ENCODE assay signal across 10 mouse cellular contexts in the genomic region with DNA sequence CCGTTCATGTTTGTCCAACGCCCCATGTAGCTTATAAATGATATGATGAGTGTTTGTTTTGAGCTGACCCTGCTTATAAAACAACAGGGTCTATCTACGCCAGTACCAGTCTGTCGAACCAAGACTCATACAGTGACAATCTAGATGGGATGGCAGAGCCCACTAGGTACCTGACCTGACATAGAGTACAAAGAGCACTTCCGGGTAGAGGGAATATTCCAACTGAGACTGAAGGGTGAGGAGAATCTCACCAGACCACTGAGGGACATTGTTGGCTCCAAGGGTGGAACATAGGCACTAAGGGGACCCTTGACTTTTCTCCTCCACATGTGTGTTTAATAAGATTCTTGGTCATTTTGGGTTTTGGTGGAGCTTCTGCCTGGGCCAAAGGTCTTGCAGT. TPM values are rescaled to one million over a fixed set of nuclear protein-coding genes. Genes with fewer than 3 reads are reported as not detected.
DNase-seq lines count a peak whose midpoint lies in the region; ATAC-seq and TF ChIP-seq lines count a peak whose summit lies in the region.
"Had no signal": no experiment of that assay in that cellular context is flagged by ENCODE, and none has a peak within 500 bp of the region (broad histone marks: within the 10 kb centered on the region; RNA-seq: fewer than 3 reads in every experiment).

No protein-coding gene starts in this region.

- no peaks in the 10 kb centered on the region for H3K9me3 ChIP-seq in heart, embryonic 12.5 days (replicated peaks)
- H3K9me3 ChIP-seq in CH12.LX (replicated peaks; ENCODE audit: low read length) = no peaks in the 10 kb centered on the region
- no peaks in the 10 kb centered on the region for H3K9me3 ChIP-seq in forebrain, embryonic 11.5 days (ENCODE audit: control insufficient read depth, low read length)
- H3K9me3 ChIP-seq in liver, embryonic 13.5 days (replicated peaks) = no peaks in the 10 kb centered on the region

- peaks cover 25% of the 10 kb centered on the region for H3K4me1 ChIP-seq in heart, embryonic 12.5 days (replicated peaks)
- H3K4me1 ChIP-seq in CH12.LX (ENCODE audit: control insufficient read depth in 1 of 2, insufficient read depth in 2 of 2) = peaks cover 0 to 32% of the 10 kb centered on the region in 2 experiments; a peak in 2 of 4 replicates
- H3K4me1 ChIP-seq in forebrain, embryonic 11.5 days (replicated peaks; ENCODE audit: control insufficient read depth, insufficient read depth, low read length) = peaks cover 2% of the 10 kb centered on the region; the same call in 1 of the 2 replicates
- H3K4me1 ChIP-seq in liver, embryonic 13.5 days (replicated peaks) = peaks cover 64% of the 10 kb centered on the region

- TF ChIP-seq CTCF in CH12.LX (conservative IDR thresholded peaks at IDR 0.05 in 1 of 2, IDR thresholded peaks at IDR 0.05 in 1 of 2; ENCODE audit: low read depth in 2 of 2, low read length in 2 of 2) = no peak

- in situ Hi-C loops in CH12.LX (cut with MboI; ENCODE audit: low pct_ligation_motif_present, low pct_unique_long_range_greater_than_20kb, low sequenced_read_pairs) = no loop called here

- H3K9ac ChIP-seq in heart, embryonic 12.5 days = peak overlapping the region; percentile 77
- H3K9ac ChIP-seq in CH12.LX (ENCODE audit: insufficient read depth, low read depth) = peak overlapping the region; percentile 95
- peak overlapping the region; percentile 69 for H3K9ac ChIP-seq in forebrain, embryonic 11.5 days (ENCODE audit: low read length)
- H3K9ac ChIP-seq in liver, embryonic 13.5 days = peak overlapping the region; percentile 90

- H3K4me2 ChIP-seq in heart, embryonic 12.5 days = peak overlapping the region; percentile 80
- H3K4me2 ChIP-seq in CH12.LX (ENCODE audit: insufficient read depth, low read depth, poor library complexity, severe bottlenecking) = peak overlapping the region; percentile 90
- H3K4me2 ChIP-seq in forebrain, embryonic 11.5 days (ENCODE audit: low read depth, low read length, severe bottlenecking) = peak overlapping the region; percentile 87
- H3K4me2 ChIP-seq in liver, embryonic 13.5 days = peak overlapping the region; percentile 83

- peak overlapping the region; percentile 63 for H3K4me3 ChIP-seq in heart, embryonic 12.5 days
- H3K4me3 ChIP-seq in CH12.LX (replicated peaks in 1 of 3; ENCODE audit: low read depth in 2 of 3, low read length in 2 of 3, poor library complexity in 1 of 3) = peak overlapping the region; percentile 75 to 95 (median 81)
- peak overlapping the region; percentile 60 for H3K4me3 ChIP-seq in forebrain, embryonic 11.5 days (ENCODE audit: low read depth, low read length)
- H3K4me3 ChIP-seq in liver, embryonic 13.5 days (replicated peaks) = peak overlapping the region; percentile 76

- H3K27me3 ChIP-seq in heart, embryonic 12.5 days (replicated peaks) = no peaks in the 10 kb centered on the region
- H3K27me3 ChIP-seq in CH12.LX (replicated peaks) = no peaks in the 10 kb centered on the region
- no peaks in the 10 kb centered on the region for H3K27me3 ChIP-seq in forebrain, embryonic 11.5 days (ENCODE audit: control insufficient read depth, insufficient read depth, low read length)
- H3K27me3 ChIP-seq in liver, embryonic 13.5 days = no peaks in the 10 kb centered on the region
- H3K27me3 ChIP-seq: Patski had no signal

- no peak for DNase-seq in heart, adult 11 months
- no peak for DNase-seq in CH12.LX (ENCODE audit: extremely low read depth)
- DNase-seq in forebrain, embryonic 11.5 days (ENCODE audit: low spot score) = no peak
- no peak for DNase-seq in liver, embryonic 13.5 days
- no peak for DNase-seq in frontal cortex, postnatal 25 days (ENCODE audit: low spot score in 2 of 2)
- DNase-seq in spleen, postnatal 36 days (ENCODE audit: low spot score in 2 of 2) = no peak
- DNase-seq: gastrocnemius, postnatal 25 days had no signal

- WGBS in heart, embryonic 12.5 days = 39% methylated on average over 5 of the region's 5 CpGs
- WGBS in forebrain, embryonic 11.5 days = 49% methylated on average over 5 of the region's 5 CpGs
- 33% methylated on average over 5 of the region's 5 CpGs for WGBS in liver, embryonic 13.5 days (ENCODE audit: insufficient replicate concordance)

- TF ChIP-seq EP300 in CH12.LX (IDR thresholded peaks at IDR 0.05; ENCODE audit: low read length) = no peak

- TF ChIP-seq RAD21 in CH12.LX (IDR thresholded peaks at IDR 0.05; ENCODE audit: low read depth, low read length) = no peak

- dilution Hi-C loops in CH12.LX (cut with MboI; ENCODE audit: extremely low pct_ligation_motif_present, extremely low pct_unique_long_range_greater_than_20kb, low sequenced_read_pairs) = no loop called here

- TF ChIP-seq POLR2A in CH12.LX (IDR thresholded peaks at IDR 0.05; ENCODE audit: low read depth, low read length) = no peak

- peaks cover 27% of the 10 kb centered on the region for H3K36me3 ChIP-seq in heart, embryonic 12.5 days
- peaks cover 0 to 53% of the 10 kb centered on the region in 2 experiments for H3K36me3 ChIP-seq in CH12.LX (replicated peaks in 1 of 2; ENCODE audit: control insufficient read depth in 1 of 2, insufficient read depth in 1 of 2, low read length in 1 of 2)
- H3K36me3 ChIP-seq in forebrain, embryonic 11.5 days (ENCODE audit: control insufficient read depth, insufficient read depth, low read length) = no peaks in the 10 kb centered on the region
- H3K36me3 ChIP-seq in liver, embryonic 13.5 days = peaks cover 37% of the 10 kb centered on the region

- peaks cover 17% of the 10 kb centered on the region for H3K79me2 ChIP-seq in CH12.LX (replicated peaks; ENCODE audit: control insufficient read depth, extremely low read depth, insufficient read depth, poor library complexity, severe bottlenecking)

- ATAC-seq in heart, embryonic 12.5 days (ENCODE audit: insufficient number of reproducible peaks, low FRiP score) = no peak
- no peak for ATAC-seq in forebrain, embryonic 11.5 days (replicated peaks; ENCODE audit: low FRiP score)
- ATAC-seq in liver, embryonic 13.5 days (ENCODE audit: low read depth) = no peak
- ATAC-seq in CD4-positive, CD25-positive, alpha-beta regulatory T cell, adult 4 months = no peak

- H3K27ac ChIP-seq in heart, embryonic 12.5 days (ENCODE audit: poor library complexity, severe bottlenecking) = peak overlapping the region; percentile 65
- H3K27ac ChIP-seq in CH12.LX (ENCODE audit: insufficient read depth, low read depth) = no peak overlapping the region; the same call in 1 of the 2 replicates
- no peak overlapping the region for H3K27ac ChIP-seq in forebrain, embryonic 11.5 days (ENCODE audit: low read depth, low read length)
- peak overlapping the region; percentile 94 for H3K27ac ChIP-seq in liver, embryonic 13.5 days

TF ChIP-seq in CH12.LX, 34 proteins besides CTCF, POLR2A, EP300 and RAD21:
- TF ChIP-seq MXI1 (IDR thresholded peaks at IDR 0.05; ENCODE audit: low read depth, low read length) = no peak
- TF ChIP-seq ELF1 (IDR thresholded peaks at IDR 0.05; ENCODE audit: low read depth, low read length) = peak; percentile 58

RNA-seq across cellular contexts. Expression of a gene that starts 1.3 kb away (rescaled TPM):
- 37.0 and 38.4 TPM in 2 replicates for polyA plus RNA-seq in heart, embryonic 12.5 days (2016; fragmentation: Nextera tagmentation; extraction: Ambion mirVana)
- total RNA-seq in CH12.LX (2012; rRNA removed) = 11.9 and 15.7 TPM in 2 replicates
- total RNA-seq in CH12.LX (2014; rRNA removed) = 8.6 and 9.4 TPM in 2 replicates
- 20.0 and 21.2 TPM in 2 replicates for polyA plus RNA-seq in CH12.LX (2012; ENCODE audit: insufficient read length, low read depth)
- 54.1 and 59.8 TPM in 2 replicates for polyA plus RNA-seq in forebrain, embryonic 11.5 days (2014; fragmentation: Nextera tagmentation; extraction: Ambion mirVana)
- 17.3 and 18.8 TPM in 2 replicates for polyA plus RNA-seq in liver, embryonic 13.5 days (2015; fragmentation: Nextera tagmentation; extraction: Ambion mirVana)
- 10 to 100 TPM; 15.2 to 24.0 TPM for polyA plus RNA-seq in CD4-positive, CD25-positive, alpha-beta regulatory T cell, adult 4 months (2017; shearing (Covaris generic))

RNA-seq across cellular contexts. Expression of a gene that starts 17.1 kb away (rescaled TPM):
- 0.97 and 1.1 TPM in 2 replicates for polyA plus RNA-seq in heart, embryonic 12.5 days (2016; fragmentation: Nextera tagmentation; extraction: Ambion mirVana)
- total RNA-seq in CH12.LX (2012; rRNA removed) = 0.04 and 0.08 TPM in 2 replicates
- not detected in 2 replicates for total RNA-seq in CH12.LX (2014; rRNA removed)
- polyA plus RNA-seq in CH12.LX (2012; ENCODE audit: insufficient read length, low read depth) = 0.14 and 0.31 TPM in 2 replicates
- 1.6 and 2.5 TPM in 2 replicates for polyA plus RNA-seq in forebrain, embryonic 11.5 days (2014; fragmentation: Nextera tagmentation; extraction: Ambion mirVana)
- polyA plus RNA-seq in liver, embryonic 13.5 days (2015; fragmentation: Nextera tagmentation; extraction: Ambion mirVana) = 0.31 and 0.48 TPM in 2 replicates
- polyA plus RNA-seq in CD4-positive, CD25-positive, alpha-beta regulatory T cell, adult 4 months (2017; shearing (Covaris generic)) = under 1 TPM in 1 of 2 experiments, not detected in 1; 0.11 TPM

RNA-seq across cellular contexts. Expression of a gene that starts 42.2 kb away (rescaled TPM):
- 93.7 and 99.0 TPM in 2 replicates for polyA plus RNA-seq in heart, embryonic 12.5 days (2016; fragmentation: Nextera tagmentation; extraction: Ambion mirVana)
- total RNA-seq in CH12.LX (2012; rRNA removed) (109 and 114 TPM in 2 replicates), CH12.LX (2014; rRNA removed) (122 and 125 TPM in 2 replicates)
- polyA plus RNA-seq in CH12.LX (2012; ENCODE audit: insufficient read length, low read depth) = 191 and 240 TPM in 2 replicates
- 52.8 and 53.0 TPM in 2 replicates for polyA plus RNA-seq in forebrain, embryonic 11.5 days (2014; fragmentation: Nextera tagmentation; extraction: Ambion mirVana)
- 45.6 and 46.7 TPM in 2 replicates for polyA plus RNA-seq in liver, embryonic 13.5 days (2015; fragmentation: Nextera tagmentation; extraction: Ambion mirVana)
- 100 to 1,000 TPM in 1 of 2 experiments, 10 to 100 TPM in 1; 52.3 to 109 TPM for polyA plus RNA-seq in CD4-positive, CD25-positive, alpha-beta regulatory T cell, adult 4 months (2017; shearing (Covaris generic))

RNA-seq across cellular contexts. Expression of a gene that starts 50.5 kb away (rescaled TPM):
- polyA plus RNA-seq in heart, embryonic 12.5 days (2016; fragmentation: Nextera tagmentation; extraction: Ambion mirVana) = not detected in 2 replicates
- total RNA-seq in CH12.LX (2012; rRNA removed) (not detected in 2 replicates), CH12.LX (2014; rRNA removed) (not detected in 2 replicates)
- not detected in 2 replicates for polyA plus RNA-seq in CH12.LX (2012; ENCODE audit: insufficient read length, low read depth)
- polyA plus RNA-seq in forebrain, embryonic 11.5 days (2014; fragmentation: Nextera tagmentation; extraction: Ambion mirVana) = 0.44 TPM in 1 of 2 replicates, not detected in the other
- polyA plus RNA-seq in liver, embryonic 13.5 days (2015; fragmentation: Nextera tagmentation; extraction: Ambion mirVana) = not detected in 2 replicates
- 1 to 10 TPM; 1.7 to 2.1 TPM for polyA plus RNA-seq in CD4-positive, CD25-positive, alpha-beta regulatory T cell, adult 4 months (2017; shearing (Covaris generic))
- total RNA-seq: gastrocnemius, postnatal 25 days had no signal

RNA-seq across cellular contexts. Expression of a gene that starts 53.0 kb away (rescaled TPM):
- 23.6 and 26.7 TPM in 2 replicates for polyA plus RNA-seq in heart, embryonic 12.5 days (2016; fragmentation: Nextera tagmentation; extraction: Ambion mirVana)
- 0.72 and 1.0 TPM in 2 replicates for total RNA-seq in CH12.LX (2012; rRNA removed)
- total RNA-seq in CH12.LX (2014; rRNA removed) = 0.43 and 0.56 TPM in 2 replicates
- polyA plus RNA-seq in CH12.LX (2012; ENCODE audit: insufficient read length, low read depth) = 0.76 and 0.80 TPM in 2 replicates
- polyA plus RNA-seq in forebrain, embryonic 11.5 days (2014; fragmentation: Nextera tagmentation; extraction: Ambion mirVana) = 47.3 and 54.7 TPM in 2 replicates
- polyA plus RNA-seq in liver, embryonic 13.5 days (2015; fragmentation: Nextera tagmentation; extraction: Ambion mirVana) = 4.0 and 4.1 TPM in 2 replicates
- polyA plus RNA-seq in CD4-positive, CD25-positive, alpha-beta regulatory T cell, adult 4 months (2017; shearing (Covaris generic)) = not detected

Comparison
In these comparisons a context has a peak if more than half of its experiments do, and no peak if none do; other contexts are left out.
1. H3K27ac ChIP-seq: peak in heart, embryonic 12.5 days (single experiment) and liver, embryonic 13.5 days (single experiment); none in CH12.LX (single experiment) and forebrain, embryonic 11.5 days (single experiment).
2. Peak in every context shown above with its lines, with median percentiles within 50 percentile points of each other: H3K4me2 ChIP-seq, H3K4me3 ChIP-seq and H3K9ac ChIP-seq.